Mouse (Mus musculus) bone marrow, adult 2 months (tissue): ENCODE data around the gene Sh3rf1.

Experiments
- CTCF ChIP-seq: fragments of 200-500 bp; IDR thresholded peaks from 2 replicates; pipeline ENCODE4 v1.5.1; 2011; ENCODE audit warnings: low read length, control low read depth; ENCODE audit not compliant: control insufficient read depth, insufficient read depth
- POLR2A ChIP-seq: fragments of 200-500 bp; IDR thresholded peaks from 2 replicates; pipeline ENCODE4 v1.6.1; 2011; ENCODE audit warnings: low read depth, mild to moderate bottlenecking, control low read depth, low read length, borderline replicate concordance; ENCODE audit not compliant: control insufficient read depth

DNA sequence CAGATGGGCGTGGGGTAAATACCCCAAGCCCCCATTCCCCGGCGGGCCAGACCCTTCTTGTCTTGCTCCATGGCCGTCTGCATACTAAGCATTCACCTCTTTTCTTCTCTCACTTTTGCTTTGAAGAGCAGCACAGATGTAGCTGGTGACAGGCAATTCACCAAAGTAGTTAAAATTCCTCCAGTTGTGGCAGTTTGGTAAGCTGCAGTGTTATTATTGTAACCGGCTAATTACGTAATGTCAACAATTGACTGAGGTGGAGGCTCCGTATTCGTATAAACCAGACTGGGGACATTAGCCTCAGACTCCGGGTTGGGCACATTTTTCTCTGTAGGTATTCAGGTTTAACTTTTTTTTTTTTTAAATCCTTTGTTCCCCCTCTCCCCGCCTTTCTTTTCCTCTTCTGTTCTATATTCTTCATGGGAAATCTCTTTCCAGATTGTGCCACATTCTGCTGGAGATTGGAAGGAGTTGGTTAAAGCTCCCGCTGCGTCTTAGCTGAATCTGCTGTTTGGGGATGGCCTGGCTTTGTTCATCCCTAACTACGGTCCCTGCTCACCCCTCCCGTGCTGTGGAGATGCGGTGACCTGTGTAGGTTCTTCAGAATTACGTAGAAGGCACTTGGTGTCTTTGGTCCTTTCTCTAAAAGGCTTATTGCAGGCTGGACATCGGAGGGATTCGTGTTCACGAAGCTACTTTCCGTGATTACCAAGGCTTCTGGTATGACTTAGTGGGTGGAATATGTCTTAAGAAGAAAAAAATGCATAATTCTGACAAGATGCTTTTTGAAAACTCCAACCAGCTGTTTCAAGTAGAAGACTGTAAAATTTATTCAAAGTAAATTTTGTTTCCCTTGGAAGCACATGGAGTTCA, 86.1 kb downstream of the Sh3rf1 start:
- no peak for TF ChIP-seq CTCF
- no peak for TF ChIP-seq POLR2A
